Mouse (Mus musculus) cerebellum, adult 18-20 months (tissue): ENCODE results near the gene Syt17.
"Not testable (repeated sequence)": the region's sequence is repeated elsewhere in the genome, so short reads cannot be mapped to it uniquely, and the experiment has no call there.

Source experiments
- DNase-seq, 2 experiments: peaks; one replicate each; pipeline ENCODE4 v3.0.0; 2021

The Syt17 gene

GRCm38 (mm10) chr7:118376590-118376989, 71.4 kb downstream of the Syt17 start:
- no peak for DNase-seq

GRCm38 (mm10) chr7:118375341-118375740, 72.7 kb downstream of the Syt17 start:
- DNase-seq: no peak

DNA sequence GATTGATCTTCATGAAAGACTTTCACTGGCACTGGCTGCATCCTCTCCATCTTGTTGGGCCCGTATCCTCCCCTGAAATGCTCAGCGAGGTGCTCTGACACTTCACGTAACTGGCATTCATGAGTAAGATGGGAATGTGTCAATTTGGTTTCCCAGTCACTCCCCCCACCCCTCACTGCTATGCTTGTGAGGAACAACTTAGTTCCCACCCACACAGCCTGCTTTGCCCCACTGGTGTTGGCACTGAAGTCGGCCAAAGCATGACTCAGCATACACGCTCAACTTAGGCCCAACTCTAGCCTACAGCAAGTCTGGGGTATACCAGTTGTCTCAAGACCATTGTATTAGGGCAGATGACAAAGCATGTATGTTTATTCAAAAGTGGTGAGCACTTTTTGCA, 76.7 kb downstream of the Syt17 start:
- DNase-seq: no peak

DNA sequence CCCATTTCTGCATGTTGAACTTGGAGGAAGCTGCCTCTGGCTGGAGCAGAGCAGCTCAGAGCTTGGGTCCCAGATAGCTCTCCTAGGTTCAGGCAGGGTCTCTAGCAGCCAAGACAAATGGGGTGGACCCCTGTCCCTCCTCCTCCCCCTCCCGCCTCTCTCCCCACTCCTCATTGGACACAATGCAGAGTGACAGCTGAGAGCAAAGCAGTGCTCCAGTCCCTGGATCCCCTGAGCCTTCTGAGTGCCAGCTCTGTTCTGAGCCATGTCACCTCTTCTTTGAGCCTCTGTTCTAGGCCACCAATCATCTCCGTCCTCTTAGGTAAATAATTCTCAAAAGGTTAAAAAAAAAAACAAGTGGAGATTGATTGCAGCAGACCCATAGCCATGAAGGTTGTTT, 78.3 kb downstream of the Syt17 start:
- DNase-seq: no peak

- no peak for DNase-seq
Observed at GRCm38 (mm10) chr7:118365902-118366301, 82.1 kb downstream of the Syt17 start.

GRCm38 (mm10) chr7:118365251-118365650, 82.8 kb downstream of the Syt17 start:
- DNase-seq: no peak

- DNase-seq: peak in 1 of 2 experiments; percentile 12
Observed at GRCm38 (mm10) chr7:118364353-118365007, 83.5 kb downstream of the Syt17 start.

DNA sequence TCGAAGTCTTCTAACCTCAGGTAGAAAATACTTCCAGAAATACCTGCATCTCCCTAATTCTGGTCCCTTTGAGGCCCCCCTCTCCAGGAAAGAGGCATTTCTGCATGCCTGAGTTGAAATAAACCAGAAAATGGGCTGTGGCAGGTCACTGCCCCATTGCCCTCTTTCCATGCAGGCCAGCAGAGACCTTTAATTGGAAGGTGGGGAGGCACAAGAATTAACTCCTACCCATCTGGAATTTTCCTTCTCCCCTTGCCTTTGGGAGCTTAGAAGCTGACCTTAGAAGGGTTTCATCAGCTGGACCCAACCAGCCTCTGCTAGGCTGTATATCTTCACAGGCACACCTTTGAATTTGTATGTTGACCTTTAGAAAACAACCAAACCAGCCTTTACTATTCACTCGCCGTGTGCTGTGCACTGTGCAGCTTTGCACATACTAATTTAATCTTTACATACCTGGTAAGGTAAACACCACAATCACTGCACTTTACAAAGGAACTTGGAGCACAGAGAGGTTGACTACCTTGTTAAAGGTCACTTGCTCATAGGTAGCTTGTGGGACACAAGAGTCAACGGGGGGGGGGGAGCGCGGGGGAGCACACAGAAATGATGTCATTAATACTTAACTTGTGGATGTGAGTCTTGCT, 84.3 kb downstream of the Syt17 start:
- no peak for DNase-seq

DNA sequence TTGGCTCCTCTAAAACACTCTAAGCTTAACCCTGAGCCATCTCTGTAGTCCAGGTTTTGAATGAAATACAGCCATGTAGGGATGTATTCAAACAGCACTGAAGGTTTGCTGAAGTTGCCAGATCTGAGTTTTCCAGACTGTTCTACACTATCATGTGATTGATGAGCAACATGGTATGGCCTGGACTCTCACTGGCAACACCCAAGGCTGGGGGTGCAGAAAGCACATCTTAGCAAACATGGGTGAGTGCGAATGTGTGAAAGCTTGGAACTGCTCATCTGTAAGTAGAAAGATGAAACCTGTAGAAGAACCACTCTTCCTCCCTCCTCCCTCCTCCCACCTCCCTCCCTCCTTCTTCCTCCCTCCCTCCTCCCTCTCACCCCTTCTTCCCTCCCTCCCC, 85.1 kb downstream of the Syt17 start:
- no peak for DNase-seq

DNA sequence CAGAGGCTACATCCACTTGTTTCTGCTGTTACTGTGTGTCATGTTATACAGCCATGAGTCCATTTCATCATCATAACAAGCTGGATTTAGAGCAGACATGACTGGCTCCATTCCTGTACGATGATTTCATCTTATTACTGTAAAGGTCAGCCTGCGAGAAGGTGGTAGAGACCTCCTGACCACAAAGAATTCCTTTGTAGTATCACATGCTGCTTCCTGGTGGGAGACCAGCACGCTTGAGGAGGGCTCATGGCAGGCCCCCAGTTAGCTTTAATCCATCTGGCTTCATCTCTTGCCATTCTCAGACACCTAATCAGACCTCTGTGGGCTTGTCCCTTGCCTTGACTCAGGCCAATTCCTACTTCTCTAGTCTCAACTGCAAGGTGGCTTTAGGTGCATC, 85.8 kb downstream of the Syt17 start:
- DNase-seq: no peak

DNA sequence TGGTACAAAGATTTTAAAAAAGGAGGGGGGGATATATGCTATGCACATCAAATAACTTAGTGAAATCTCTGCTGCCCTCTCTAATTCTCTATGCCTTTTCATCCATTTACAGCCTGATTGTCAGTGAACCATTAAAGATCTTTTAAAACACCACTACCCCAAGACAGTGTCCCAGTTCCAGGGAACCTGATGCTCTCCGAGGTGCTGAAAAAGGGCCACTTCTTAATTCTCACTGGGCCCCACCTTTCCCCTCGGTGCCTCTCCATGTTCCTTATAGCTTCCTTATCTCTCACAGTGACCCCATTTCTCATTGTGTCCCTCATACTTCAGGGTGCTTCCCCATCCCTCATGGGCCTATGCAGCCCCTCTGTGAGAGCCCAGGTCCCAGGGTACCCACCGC, 89.0 kb downstream of the Syt17 start:
- no peak for DNase-seq

DNA sequence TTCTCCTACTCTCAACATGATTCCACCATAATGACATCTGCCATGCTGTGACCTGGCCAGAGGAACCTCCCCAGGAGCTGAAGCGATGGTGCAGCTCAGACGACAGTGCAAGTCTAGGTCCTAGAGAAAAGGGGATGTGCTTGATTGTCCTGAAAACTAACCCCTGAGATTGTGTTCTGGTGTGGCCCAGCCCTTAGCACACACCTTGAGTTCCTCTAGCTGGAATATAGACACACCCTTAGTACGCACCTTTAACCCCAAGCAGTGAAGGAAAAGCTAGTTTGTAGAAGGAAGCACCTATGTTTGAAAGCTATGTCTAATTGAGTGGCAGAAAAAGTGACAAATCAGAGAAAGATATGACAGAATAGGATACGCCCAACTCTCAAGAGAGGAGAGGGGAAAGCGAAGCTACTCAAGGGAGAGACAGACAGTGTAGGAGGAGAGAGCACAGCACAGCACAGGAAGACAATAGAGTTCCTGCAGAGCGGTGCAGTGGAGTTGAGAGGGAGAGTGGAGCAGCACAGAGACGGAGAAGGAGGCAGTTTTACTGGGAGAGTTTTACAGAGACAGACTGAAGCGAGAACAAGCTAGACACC, 91.5 kb downstream of the Syt17 start:
- not testable (repeated sequence) for DNase-seq

DNA sequence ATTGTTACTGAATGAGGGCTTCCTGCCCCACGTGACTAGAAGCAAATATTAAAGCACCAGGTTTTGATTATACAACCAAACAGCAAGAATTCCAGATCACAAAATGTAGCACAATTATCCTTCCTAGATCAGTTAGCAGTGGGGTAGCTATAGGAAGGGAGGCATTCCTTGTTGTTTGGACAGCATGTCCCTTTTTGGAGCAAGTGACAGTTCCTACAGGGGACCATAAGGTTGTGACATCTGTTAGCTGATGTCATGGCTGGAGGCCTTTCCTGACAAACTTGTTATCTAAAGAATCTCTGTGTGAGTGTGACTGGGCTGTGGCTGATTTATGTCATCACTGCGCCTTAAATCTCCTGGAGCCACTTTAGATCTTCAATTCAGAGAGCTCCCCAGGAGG, 97.2 kb downstream of the Syt17 start:
- DNase-seq: peak; percentile 44 to 46

- no peak for DNase-seq
Observed at GRCm38 (mm10) chr7:118346943-118347342, 101.1 kb downstream of the Syt17 start.

GRCm38 (mm10) chr7:118346432-118346831, 101.6 kb downstream of the Syt17 start:
- DNase-seq: no peak

GRCm38 (mm10) chr7:118345396-118345795, 102.6 kb downstream of the Syt17 start:
- DNase-seq: no peak

- no peak for DNase-seq
Observed at GRCm38 (mm10) chr7:118344701-118345100, 103.3 kb downstream of the Syt17 start.
